Mouse (Mus musculus) hindbrain, embryonic 11.5 days (tissue): ENCODE data around the gene Proser3. TPM values are rescaled to one million over a fixed set of nuclear protein-coding genes. Genes with fewer than 3 reads are reported as not detected.

Experiments
- ATAC-seq: fragments of 200-750 bp; cut with Nextera tagmentation; 2 replicates; pipeline ENCODE4 v1.8.0; 2017; ENCODE audit warnings: mild to moderate bottlenecking, moderate TSS enrichment, moderate library complexity; ENCODE audit not compliant: low FRiP score
- DNase-seq: peaks from one replicate; pipeline ENCODE4 v3.0.0-alpha.2; 2015; ENCODE audit warnings: low spot score
- H3K27ac ChIP-seq: fragments of 300-500 bp; sonication (generic); 2 replicates; pipeline ENCODE4 v1.5.1; 2014; ENCODE audit warnings: mild to moderate bottlenecking, low read depth, low read length
- H3K27me3 ChIP-seq: fragments of 300-500 bp; sonication (generic); 2 replicates; pipeline ENCODE4 v1.6.1; 2014; ENCODE audit warnings: mild to moderate bottlenecking, low read length, moderate library complexity, mixed read lengths; ENCODE audit not compliant: control insufficient read depth, insufficient read depth
- H3K36me3 ChIP-seq: fragments of 300-500 bp; sonication (generic); 2 replicates; pipeline ENCODE4 v1.6.1; 2014; ENCODE audit warnings: mild to moderate bottlenecking, low read length, moderate library complexity, mixed read lengths; ENCODE audit not compliant: control insufficient read depth, insufficient read depth
- H3K4me1 ChIP-seq: fragments of 300-500 bp; sonication (generic); replicated peaks from 2 replicates; pipeline ENCODE4 v1.6.1; 2014; ENCODE audit warnings: low read length, mixed read lengths; ENCODE audit not compliant: control insufficient read depth, insufficient read depth
- H3K4me2 ChIP-seq: fragments of 300-500 bp; sonication (generic); replicated peaks from 2 replicates; pipeline ENCODE4 v1.6.1; 2014; ENCODE audit warnings: mild to moderate bottlenecking, low read depth, low read length
- H3K4me3 ChIP-seq: fragments of 300-500 bp; sonication (generic); 2 replicates; pipeline ENCODE4 v1.5.1; 2014; ENCODE audit warnings: low read depth, low read length
- H3K9ac ChIP-seq: fragments of 300-500 bp; sonication (generic); 2 replicates; pipeline ENCODE4 v1.6.1; 2014; ENCODE audit warnings: low read depth, low read length
- H3K9me3 ChIP-seq: fragments of 300-500 bp; sonication (generic); 2 replicates; pipeline ENCODE4 v1.6.1; 2016; ENCODE audit warnings: low read length; ENCODE audit not compliant: control insufficient read depth
- WGBS: fragments of 180-500 bp; shearing (Covaris S2); extraction: QIAGEN DNeasy Blood & Tissue Kit; methylation state at CpG from one replicate; pipeline ENCODE4 v1.1.7; 2014; 5-methylcytosine and 5-hydroxymethylcytosine counted together
- polyA plus RNA-seq: library from polyadenylated mRNA; unstranded; fragments of >200 nt; fragmentation: Nextera tagmentation; extraction: Ambion mirVana; gene quantifications from 2 replicates; pipeline ENCODE4 v1.2.1, GENCODE M21; 2014

Gene Proser3
- polyA plus RNA-seq, 1 experiment from 2014 or later = 18.4 TPM

DNA sequence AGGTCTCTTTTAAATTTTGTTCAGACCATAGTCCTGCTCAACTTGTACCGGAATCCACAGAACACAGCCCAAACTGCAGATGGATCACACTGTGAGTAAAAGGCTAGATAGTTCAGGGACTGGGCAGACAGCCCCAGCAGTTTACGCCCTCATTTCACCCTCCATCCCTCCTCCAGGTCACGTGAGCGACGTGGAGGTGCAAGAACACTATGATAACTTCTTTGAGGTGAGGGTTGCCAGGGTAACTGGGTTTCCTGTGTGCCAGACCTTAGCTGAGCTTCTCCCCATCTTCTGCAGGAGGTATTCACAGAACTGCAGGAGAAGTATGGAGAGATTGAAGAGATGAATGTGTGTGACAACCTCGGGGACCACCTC lies 11.8 kb upstream of the Proser3 start:
- 23% methylated on average over 6 of the region's 6 CpGs for WGBS
- H3K4me1 ChIP-seq = no peaks in the 10 kb centered on the region
- no peaks in the 10 kb centered on the region for H3K27me3 ChIP-seq
- ATAC-seq (no peak), DNase-seq (no peak)
- H3K4me2 ChIP-seq = peak overlapping the region; percentile 59
- H3K27ac ChIP-seq = no peak overlapping the region
- no peaks in the 10 kb centered on the region for H3K9me3 ChIP-seq
- peak overlapping the region; percentile 76 for H3K4me3 ChIP-seq
- no peaks in the 10 kb centered on the region for H3K36me3 ChIP-seq
- H3K9ac ChIP-seq = peak overlapping the region; percentile 29; the same call in 1 of the 2 replicates

DNA sequence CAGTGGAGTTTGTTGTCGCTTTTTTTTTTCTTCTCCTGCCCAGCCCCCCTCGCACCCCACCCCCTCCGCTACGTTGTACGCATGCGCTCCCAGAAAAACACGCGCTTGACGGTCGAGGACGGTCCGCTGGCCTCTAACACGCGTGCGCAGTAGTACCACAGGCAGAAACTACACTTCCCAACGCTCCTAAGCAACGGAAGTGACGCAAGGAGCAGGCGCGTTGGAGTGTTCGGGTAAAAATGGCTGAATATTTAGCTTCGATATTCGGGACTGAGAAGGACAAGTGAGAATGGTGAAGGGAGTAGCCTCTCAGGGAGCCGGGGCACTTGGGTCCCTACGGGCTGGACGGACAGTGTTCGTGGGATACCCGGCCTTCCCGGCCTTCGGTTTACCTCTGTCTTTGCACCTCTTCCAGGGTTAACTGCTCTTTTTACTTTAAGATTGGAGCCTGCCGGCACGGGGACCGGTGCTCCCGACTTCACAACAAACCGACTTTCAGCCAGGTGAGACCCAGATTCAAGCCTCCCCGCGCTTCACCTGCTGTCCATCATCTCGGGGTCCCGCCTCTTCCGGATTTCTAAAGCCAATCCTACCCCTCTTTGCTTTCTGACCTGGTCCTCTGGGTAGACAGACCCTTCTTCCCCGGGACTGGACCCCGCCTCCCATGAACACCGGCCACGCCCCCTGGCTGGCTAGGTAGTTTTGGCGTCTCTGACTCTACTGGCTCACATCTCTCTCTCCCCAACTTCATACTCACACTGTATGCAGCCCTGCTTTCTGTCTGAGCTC lies 11.2 kb upstream of the Proser3 start, which contains the start of the genes U2af1l4, Gm49396 and Psenen:
Gene U2af1l4, plus strand, starts transcription at position 185 of the 789 bp plus-strand sequence.
Gene Gm49396, plus strand, starts transcription at position 228 of the 789 bp plus-strand sequence.
Gene Psenen, minus strand, starts transcription at position 511 of the 789 bp plus-strand sequence.
- under 1% methylated on average over 45 of the region's 45 CpGs for WGBS
- DNase-seq = peak; percentile 99
- H3K4me2 ChIP-seq = peak within 1 kb of the TSS; percentile 59
- no peaks in the 10 kb centered on the region for H3K9me3 ChIP-seq
- no peaks in the 10 kb centered on the region for H3K27me3 ChIP-seq
- peak within 1 kb of the TSS; percentile 89 for H3K27ac ChIP-seq
- H3K36me3 ChIP-seq = no peaks in the 10 kb centered on the region
- H3K4me1 ChIP-seq = no peaks in the 10 kb centered on the region; the same call in 1 of the 2 replicates
- H3K9ac ChIP-seq = peak within 1 kb of the TSS; percentile 81
- H3K4me3 ChIP-seq = peak within 1 kb of the TSS; percentile 76
- ATAC-seq = peak; percentile 85

DNA sequence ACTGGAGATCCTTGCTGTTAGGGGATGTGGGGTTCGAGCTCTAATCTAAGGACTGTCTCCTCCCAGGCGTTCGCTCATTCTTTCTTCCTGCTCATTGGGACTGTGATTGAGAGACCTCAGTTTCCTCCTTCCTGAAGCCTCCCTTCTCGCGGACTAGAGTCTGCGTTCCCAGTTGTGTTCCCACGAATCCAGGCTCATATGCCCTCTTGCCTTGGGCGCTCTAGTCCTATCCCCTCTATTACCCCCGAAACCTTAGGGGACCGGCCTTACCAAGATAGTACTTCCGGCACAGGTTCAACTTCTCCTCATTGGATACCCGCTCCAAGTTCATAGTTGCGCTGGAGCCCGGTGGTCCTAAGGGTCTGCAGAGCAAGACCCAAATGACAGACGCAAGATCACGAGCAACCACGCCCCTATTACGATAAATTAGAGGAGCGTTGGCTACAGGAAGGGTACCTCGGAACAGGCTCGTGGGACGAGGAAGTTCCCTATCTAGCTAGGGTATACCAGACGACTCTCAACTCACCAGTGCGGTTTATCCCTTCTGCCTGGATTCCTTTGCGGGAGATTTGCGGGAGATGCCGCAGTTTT lies 10.5 kb upstream of the Proser3 start:
- no peaks in the 10 kb centered on the region for H3K9me3 ChIP-seq
- H3K27ac ChIP-seq = 0 out of 2 replicates have a peak overlapping the region, but pooled peaks have one; percentile 37
- H3K9ac ChIP-seq = peak overlapping the region; percentile 54
- H3K27me3 ChIP-seq = no peaks in the 10 kb centered on the region
- DNase-seq (peak; percentile 46), ATAC-seq (peak; percentile 24; the same call in 1 of the 2 replicates)
- H3K4me3 ChIP-seq = peak overlapping the region; percentile 76
- no peaks in the 10 kb centered on the region; the same call in 1 of the 2 replicates for H3K4me1 ChIP-seq
- 3% methylated on average over 27 of the region's 27 CpGs for WGBS
- H3K36me3 ChIP-seq = no peaks in the 10 kb centered on the region
- H3K4me2 ChIP-seq = peak overlapping the region; percentile 58

DNA sequence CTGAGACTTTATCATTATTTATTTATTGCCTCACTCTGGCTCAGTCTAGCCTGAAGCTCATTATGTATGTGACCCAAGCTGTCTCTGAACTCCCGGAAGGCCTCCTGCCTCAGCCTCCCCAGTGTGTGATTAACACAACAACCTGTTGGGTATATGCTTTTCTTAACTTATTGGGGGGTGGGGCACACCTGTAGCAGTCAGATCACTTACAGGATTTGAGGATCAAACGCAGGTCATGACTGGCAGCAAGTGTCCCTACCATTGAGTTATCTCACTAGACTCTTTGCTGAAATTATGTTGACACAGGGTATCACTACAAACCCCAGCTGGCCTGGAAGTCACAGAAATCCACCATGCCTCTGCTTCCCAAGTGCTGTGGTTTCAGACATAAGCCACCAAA lies 8.2 kb upstream of the Proser3 start:
- Histone ChIP-seq H3K9ac (no peak overlapping the region), H3K4me3 (no peak overlapping the region), H3K4me1 (no peaks in the 10 kb centered on the region; the same call in 1 of the 2 replicates), H3K27ac (no peak overlapping the region), H3K27me3 (no peaks in the 10 kb centered on the region), H3K4me2 (no peak overlapping the region), H3K36me3 (0 out of 2 replicates have a peak, but pooled peaks cover 5% of the 10 kb centered on the region), H3K9me3 (no peaks in the 10 kb centered on the region)
- 65% methylated on average over 2 of the region's 2 CpGs for WGBS
- no peak for ATAC-seq
- DNase-seq = no peak

DNA sequence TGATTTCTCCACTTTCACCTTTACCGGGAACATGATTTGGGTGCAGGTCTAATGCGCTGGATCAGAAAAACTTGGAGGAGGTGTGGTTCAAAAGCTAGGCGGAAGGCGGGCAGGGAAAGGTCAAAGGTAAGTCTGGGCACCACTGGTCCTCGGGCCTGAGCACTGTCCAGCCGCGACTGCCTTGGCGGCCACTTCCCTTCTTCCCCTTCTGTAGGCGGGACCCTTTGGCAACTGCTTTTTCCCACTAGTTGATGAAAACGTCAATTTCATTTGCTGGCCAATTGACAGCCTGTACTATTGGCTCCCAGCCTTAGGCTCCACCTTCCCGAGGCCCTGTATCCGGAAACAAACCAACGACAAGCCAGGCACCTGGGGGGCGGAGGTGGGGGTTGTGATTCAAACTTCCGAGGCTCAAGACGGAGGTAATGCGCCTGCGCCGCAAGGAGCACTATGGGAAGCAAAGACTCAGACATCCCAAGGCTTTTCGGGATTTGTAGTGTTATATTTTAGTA lies 7.4 kb upstream of the Proser3 start, which contains the start of gene Lin37:
Gene Lin37, minus strand, starts transcription at position 396 of the 512 bp plus-strand sequence.
- H3K27me3 ChIP-seq = no peaks in the 10 kb centered on the region
- no peaks in the 10 kb centered on the region for H3K9me3 ChIP-seq
- H3K4me3 ChIP-seq = peak within 1 kb of the TSS; percentile 38
- peak within 1 kb of the TSS; percentile 68 for H3K4me2 ChIP-seq
- H3K9ac ChIP-seq = peak within 1 kb of the TSS; percentile 40
- H3K36me3 ChIP-seq = 0 out of 2 replicates have a peak, but pooled peaks cover 5% of the 10 kb centered on the region
- DNase-seq (peak; percentile 94), ATAC-seq (peak; percentile 86)
- H3K27ac ChIP-seq = no peak within 1 kb of the TSS
- H3K4me1 ChIP-seq = no peaks in the 10 kb centered on the region; the same call in 1 of the 2 replicates
- WGBS = under 1% methylated on average over 20 of the region's 20 CpGs

DNA sequence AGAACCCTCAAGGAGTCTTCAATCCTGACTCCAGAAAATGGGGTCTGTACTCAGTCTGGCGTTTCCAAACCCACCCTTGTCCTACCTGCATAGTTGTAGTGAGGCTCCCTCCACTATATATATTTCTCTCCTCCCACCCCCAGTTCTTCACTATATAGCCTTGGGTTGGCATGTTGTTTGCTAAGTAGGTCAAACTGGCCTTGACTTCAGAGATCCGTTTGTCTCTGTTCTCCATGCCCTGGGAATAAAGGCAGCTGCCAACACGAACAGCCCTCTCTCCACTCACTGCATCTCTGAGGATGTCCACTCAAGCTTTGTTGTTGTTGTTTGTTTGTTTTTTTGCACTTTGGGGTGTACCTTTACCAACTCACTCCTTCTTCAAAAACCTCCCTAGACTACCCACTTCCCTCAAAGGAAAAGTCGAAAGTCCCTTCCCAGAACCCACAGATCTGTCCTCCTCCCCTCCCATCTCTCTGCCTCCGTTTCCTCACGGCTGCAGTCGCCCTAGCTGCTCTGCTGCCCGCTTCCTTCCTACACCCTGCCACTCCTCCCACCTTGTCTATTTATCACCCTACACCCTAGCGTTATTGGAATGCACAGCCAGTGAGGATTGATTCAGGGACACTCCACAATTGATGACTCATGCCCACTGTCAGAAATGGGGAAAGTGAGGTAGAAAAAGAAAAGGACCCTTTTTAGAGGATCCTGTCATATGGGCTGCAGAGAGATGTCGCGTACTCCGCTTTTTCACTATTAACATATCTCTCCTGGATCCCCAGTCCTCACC lies 6.8 kb upstream of the Proser3 start:
- ATAC-seq (peak; percentile 3), DNase-seq (no peak)
- Histone ChIP-seq H3K4me2 (peak overlapping the region; percentile 68), H3K4me1 (no peaks in the 10 kb centered on the region; the same call in 1 of the 2 replicates), H3K36me3 (0 out of 2 replicates have a peak, but pooled peaks cover 5% of the 10 kb centered on the region), H3K9me3 (no peaks in the 10 kb centered on the region), H3K4me3 (peak overlapping the region; percentile 38), H3K27me3 (no peaks in the 10 kb centered on the region), H3K9ac (peak overlapping the region; percentile 40), H3K27ac (no peak overlapping the region)
- WGBS = 19% methylated on average over 12 of the region's 12 CpGs

DNA sequence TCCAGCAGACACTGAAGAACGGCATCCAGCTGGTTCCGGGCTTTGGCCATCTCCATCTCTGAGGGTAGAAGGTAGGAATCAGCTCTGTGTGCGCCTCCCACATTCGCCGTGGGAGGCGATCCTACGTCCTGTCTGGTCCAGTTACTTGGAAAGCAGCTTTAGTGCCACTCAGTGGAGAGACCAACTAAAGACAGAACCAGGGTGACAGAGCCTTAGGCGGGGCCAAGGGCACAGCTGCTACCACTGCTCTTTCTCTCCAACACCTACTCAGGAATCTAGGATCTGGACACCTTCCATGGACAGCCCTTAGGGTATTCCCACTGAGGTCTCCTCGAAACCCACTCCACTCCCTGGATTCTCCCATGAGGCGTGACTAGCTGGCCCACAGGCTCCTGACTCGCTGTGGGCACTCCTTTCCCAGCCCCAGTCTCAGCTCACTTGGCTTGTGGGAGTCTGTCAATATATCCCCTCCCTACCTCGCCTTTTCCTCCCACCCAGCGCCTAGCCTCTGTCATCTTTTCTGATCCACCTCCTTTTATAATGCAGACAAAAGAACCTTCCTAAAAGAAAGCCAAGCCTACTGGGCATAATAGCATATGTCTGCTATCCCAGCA lies 5.9 kb upstream of the Proser3 start:
- Histone ChIP-seq H3K36me3 (0 out of 2 replicates have a peak, but pooled peaks cover 5% of the 10 kb centered on the region), H3K4me3 (peak overlapping the region; percentile 38; the same call in 1 of the 2 replicates), H3K27me3 (no peaks in the 10 kb centered on the region), H3K9ac (no peak overlapping the region; the same call in 1 of the 2 replicates), H3K27ac (no peak overlapping the region), H3K9me3 (no peaks in the 10 kb centered on the region), H3K4me2 (no peak overlapping the region; the same call in 1 of the 2 replicates), H3K4me1 (peaks cover 3% of the 10 kb centered on the region)
- DNase-seq = no peak
- no peak for ATAC-seq
- 87% methylated on average over 13 of the region's 13 CpGs for WGBS
